Mouse (Mus musculus): Measurements from ENCODE around the gene Syde1. TPM values are rescaled to one million over a fixed set of nuclear protein-coding genes. Genes with fewer than 3 reads are reported as not detected.

The Syde1 gene
- polyA plus RNA-seq, 1 experiment from 2014 or later = 8.5 TPM

DNA sequence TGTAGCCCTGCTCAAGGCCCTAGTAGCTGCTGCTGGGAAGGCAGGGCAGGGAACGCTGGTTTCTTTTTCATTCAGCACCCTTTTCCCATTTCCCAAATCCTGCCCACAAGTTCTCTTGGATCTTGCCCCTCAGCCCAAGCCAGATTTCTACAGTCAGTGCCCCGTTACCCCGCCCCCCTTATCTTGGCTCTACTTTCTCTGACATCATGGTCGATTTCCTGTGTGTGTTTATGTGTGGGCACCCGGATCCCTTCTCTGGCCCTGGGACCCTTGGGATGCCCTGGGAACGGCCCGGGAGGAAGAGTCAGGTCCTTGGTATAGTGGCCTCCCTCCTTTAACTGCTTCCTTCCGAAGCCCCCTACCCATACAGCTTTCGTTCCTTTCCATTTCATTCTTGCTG lies 1.0 kb downstream of the Syde1 start:
- peaks cover 32% of the 10 kb centered on the region for H3K36me3 ChIP-seq (replicated peaks)
- peaks cover 16% of the 10 kb centered on the region for H3K4me1 ChIP-seq
- H3K4me2 ChIP-seq = peak overlapping the region; percentile 78
- peak overlapping the region; percentile 59 for H3K4me3 ChIP-seq (replicated peaks)
- H3K9me3 ChIP-seq = no peaks in the 10 kb centered on the region
- H3K27me3 ChIP-seq = 0 out of 2 replicates have a peak, but pooled peaks cover 4% of the 10 kb centered on the region
- no peak overlapping the region for H3K27ac ChIP-seq
- ATAC-seq (ENCODE audit: low FRiP score) = 0 out of 2 replicates have a peak, but pooled peaks have one; percentile 6
- peak overlapping the region; percentile 68; the same call in 1 of the 2 replicates for H3K9ac ChIP-seq
- 54% methylated on average over 9 of the region's 9 CpGs for WGBS

DNA sequence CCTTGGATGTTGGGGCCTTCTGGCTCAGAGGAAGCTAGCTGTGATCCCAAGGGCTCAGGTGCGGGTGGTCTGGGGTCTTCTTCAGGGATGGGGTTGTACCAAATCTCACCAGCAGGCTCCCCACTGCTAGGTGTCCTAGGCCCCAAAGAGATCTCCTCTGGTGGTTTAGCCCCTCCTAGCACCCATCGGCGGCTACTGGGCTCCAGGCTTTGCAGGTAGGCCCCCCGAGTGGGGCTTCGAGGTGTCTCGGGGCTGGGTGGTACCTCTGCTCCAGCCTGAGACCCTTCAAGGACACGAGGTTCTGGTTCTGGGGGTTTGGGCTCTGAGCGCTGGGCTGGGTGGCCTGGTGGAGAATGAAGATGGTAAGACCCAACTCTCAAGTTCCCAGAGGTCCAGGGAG lies 1.9 kb downstream of the Syde1 start:
- H3K4me3 ChIP-seq (replicated peaks) = no peak overlapping the region
- H3K36me3 ChIP-seq (replicated peaks) = peaks cover 41% of the 10 kb centered on the region
- H3K4me1 ChIP-seq = peaks cover 16% of the 10 kb centered on the region
- 0 out of 2 replicates have a peak, but pooled peaks cover 4% of the 10 kb centered on the region for H3K27me3 ChIP-seq
- H3K4me2 ChIP-seq = no peak overlapping the region
- H3K9me3 ChIP-seq = no peaks in the 10 kb centered on the region
- H3K9ac ChIP-seq = no peak overlapping the region
- H3K27ac ChIP-seq = no peak overlapping the region
- ATAC-seq (ENCODE audit: low FRiP score) = no peak
- WGBS = 90% methylated on average over 8 of the region's 8 CpGs

DNA sequence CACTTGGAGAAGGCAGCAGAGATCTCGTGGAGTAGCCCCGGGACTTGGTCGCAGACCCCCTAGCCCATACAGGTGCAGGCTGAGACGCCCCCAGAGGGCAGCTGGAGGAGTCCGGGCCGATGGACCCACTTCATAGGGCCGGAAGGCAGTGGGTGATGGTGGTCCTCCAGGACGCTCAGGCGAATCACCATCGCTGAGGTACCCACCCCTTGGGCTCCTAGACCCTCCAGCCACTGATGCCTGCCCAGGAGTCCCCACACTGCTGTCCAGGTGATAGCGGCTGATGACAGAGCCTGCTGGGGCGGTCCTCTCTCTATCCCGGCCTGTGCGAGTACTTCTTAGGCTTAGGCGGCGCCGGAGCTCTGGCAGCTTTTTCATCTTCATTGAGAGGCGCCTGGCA lies 2.5 kb downstream of the Syde1 start:
- no peak for ATAC-seq (ENCODE audit: low FRiP score)
- peaks cover 16% of the 10 kb centered on the region for H3K4me1 ChIP-seq
- H3K4me3 ChIP-seq (replicated peaks) = no peak overlapping the region
- 0 out of 2 replicates have a peak, but pooled peaks cover 4% of the 10 kb centered on the region for H3K27me3 ChIP-seq
- H3K36me3 ChIP-seq (replicated peaks) = peaks cover 47% of the 10 kb centered on the region
- H3K9ac ChIP-seq = no peak overlapping the region
- H3K4me2 ChIP-seq = no peak overlapping the region
- 95% methylated on average over 18 of the region's 18 CpGs for WGBS
- H3K27ac ChIP-seq = no peak overlapping the region
- no peaks in the 10 kb centered on the region for H3K9me3 ChIP-seq

DNA sequence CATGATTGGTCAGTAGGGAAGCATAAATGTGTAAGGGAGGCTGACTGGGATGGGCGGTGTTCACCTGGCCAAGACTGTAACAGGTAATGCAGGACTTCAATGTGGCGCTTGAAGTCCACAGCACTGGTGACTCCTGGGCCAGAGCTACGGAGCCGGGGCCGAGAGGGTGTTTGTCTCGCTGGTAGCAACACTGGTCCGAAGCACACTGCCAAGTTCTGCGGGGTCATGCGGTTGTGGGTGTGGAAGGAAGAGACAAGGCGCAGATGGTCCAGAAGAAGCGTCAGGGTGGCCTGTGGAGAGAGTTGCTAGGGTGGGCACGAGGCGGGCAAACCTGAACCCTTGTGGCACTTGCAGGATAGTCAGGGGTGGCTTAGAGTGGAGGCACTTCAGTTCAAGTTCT lies 5.7 kb downstream of the Syde1 start:
- Histone ChIP-seq H3K4me3 (replicated peaks) (no peak overlapping the region), H3K36me3 (replicated peaks) (peaks cover 65% of the 10 kb centered on the region), H3K9me3 (no peaks in the 10 kb centered on the region), H3K4me2 (no peak overlapping the region), H3K4me1 (peaks cover 8% of the 10 kb centered on the region), H3K27me3 (0 out of 2 replicates have a peak, but pooled peaks cover 2% of the 10 kb centered on the region), H3K27ac (no peak overlapping the region), H3K9ac (no peak overlapping the region)
- ATAC-seq (ENCODE audit: low FRiP score) = no peak
- WGBS = 95% methylated on average over 13 of the region's 13 CpGs

DNA sequence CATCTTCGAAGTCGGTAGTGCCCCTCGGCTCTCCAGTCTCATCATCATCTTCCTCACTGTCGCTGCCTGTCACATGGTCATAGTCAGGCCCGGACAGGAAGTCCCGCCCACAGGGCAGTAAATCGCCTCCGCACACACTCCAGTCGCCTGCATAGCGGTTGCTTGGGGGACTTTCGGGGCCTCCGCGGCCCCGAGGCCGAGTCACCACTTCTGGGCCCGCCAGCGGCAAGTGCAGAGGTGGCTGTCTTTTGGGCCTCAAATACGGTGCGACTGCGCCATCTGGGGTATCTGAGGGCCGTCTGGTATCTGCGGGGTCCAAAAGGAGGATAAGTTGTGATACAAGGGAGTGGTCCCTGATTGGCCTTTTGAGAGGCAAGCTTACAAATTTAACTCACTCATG lies 6.2 kb downstream of the Syde1 start:
- Histone ChIP-seq H3K9ac (no peak overlapping the region), H3K4me3 (replicated peaks) (no peak overlapping the region), H3K27ac (no peak overlapping the region), H3K9me3 (no peaks in the 10 kb centered on the region), H3K36me3 (replicated peaks) (peaks cover 69% of the 10 kb centered on the region), H3K27me3 (no peaks in the 10 kb centered on the region), H3K4me2 (no peak overlapping the region), H3K4me1 (peaks cover 4% of the 10 kb centered on the region)
- 88% methylated on average over 22 of the region's 22 CpGs for WGBS
- no peak for ATAC-seq (ENCODE audit: low FRiP score)

DNA sequence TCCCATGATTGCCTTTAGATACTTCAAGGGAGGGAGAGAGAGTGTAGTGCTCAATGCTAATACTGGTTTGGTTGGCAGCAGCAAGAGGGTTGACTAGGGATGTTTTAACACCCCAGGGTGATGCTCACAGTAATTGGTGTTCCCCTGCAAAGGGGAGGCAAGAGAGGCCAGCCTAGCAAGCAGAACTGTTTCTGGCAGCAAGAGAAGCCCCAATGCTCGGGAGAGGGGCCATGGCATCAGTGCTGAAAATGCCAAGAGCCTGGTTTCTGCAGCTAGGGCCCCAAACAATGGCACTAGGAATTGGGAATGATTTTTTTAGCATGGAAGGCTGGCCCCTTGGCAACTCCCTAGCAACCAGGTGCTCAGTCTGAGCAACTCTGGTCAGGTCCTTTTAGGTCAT lies 6.8 kb downstream of the Syde1 start:
- Histone ChIP-seq H3K9me3 (no peaks in the 10 kb centered on the region), H3K27me3 (no peaks in the 10 kb centered on the region), H3K4me1 (no peaks in the 10 kb centered on the region), H3K4me3 (replicated peaks) (no peak overlapping the region), H3K36me3 (replicated peaks) (peaks cover 72% of the 10 kb centered on the region), H3K4me2 (no peak overlapping the region), H3K9ac (no peak overlapping the region), H3K27ac (no peak overlapping the region)
- ATAC-seq (ENCODE audit: low FRiP score) = no peak
- 83% methylated on average over 1 of the region's 1 CpGs for WGBS

DNA sequence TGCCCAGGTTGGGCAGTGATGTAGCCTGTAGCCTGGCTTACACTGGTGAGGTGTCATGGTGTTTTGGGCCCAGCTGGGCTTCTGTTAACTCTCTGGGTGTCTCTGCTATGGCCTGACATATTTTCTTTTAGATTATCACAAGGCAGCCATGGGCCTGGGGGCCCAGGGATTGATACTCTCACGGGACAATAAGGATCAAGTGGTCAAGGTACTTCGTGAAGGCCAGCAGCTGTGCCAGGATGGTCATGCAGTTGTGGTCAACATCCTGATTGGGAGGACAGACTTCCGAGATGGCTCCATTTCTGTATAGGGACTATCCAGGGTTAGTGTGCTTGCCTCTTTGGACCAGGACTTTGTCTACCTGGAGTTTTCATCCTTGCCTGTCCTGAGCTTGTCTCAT lies 7.8 kb downstream of the Syde1 start:
- no peak for ATAC-seq (ENCODE audit: low FRiP score)
- Histone ChIP-seq H3K27me3 (no peaks in the 10 kb centered on the region), H3K4me1 (no peaks in the 10 kb centered on the region), H3K27ac (no peak overlapping the region), H3K4me3 (replicated peaks) (no peak overlapping the region), H3K9me3 (no peaks in the 10 kb centered on the region), H3K9ac (no peak overlapping the region), H3K4me2 (no peak overlapping the region), H3K36me3 (replicated peaks) (peaks cover 72% of the 10 kb centered on the region)
- WGBS = 88% methylated on average over 3 of the region's 3 CpGs

DNA sequence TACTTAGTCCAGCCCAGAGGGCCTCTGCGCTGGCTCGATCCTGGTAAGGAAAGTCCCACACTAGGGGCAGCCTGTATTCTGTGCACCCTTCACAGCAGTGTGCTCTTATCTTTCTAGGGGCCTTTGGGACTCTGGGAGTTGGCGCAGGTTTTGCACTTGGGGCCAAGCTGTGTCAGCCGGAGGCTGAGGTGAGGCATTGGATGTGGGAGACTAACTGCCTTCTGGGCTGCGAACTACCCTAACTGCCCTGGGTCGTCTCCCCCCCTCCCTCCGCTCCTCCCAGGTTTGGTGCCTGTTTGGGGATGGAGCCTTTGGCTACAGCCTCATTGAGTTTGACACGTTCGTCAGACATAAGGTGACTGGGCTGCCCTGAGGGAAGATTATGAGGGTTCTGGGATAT lies 8.4 kb downstream of the Syde1 start:
- ATAC-seq (ENCODE audit: low FRiP score) = no peak
- Histone ChIP-seq H3K36me3 (replicated peaks) (peaks cover 72% of the 10 kb centered on the region), H3K27ac (no peak overlapping the region), H3K4me3 (replicated peaks) (no peak overlapping the region), H3K9me3 (no peaks in the 10 kb centered on the region), H3K4me1 (no peaks in the 10 kb centered on the region), H3K27me3 (no peaks in the 10 kb centered on the region), H3K9ac (no peak overlapping the region), H3K4me2 (no peak overlapping the region)
- WGBS = 80% methylated on average over 9 of the region's 9 CpGs

DNA sequence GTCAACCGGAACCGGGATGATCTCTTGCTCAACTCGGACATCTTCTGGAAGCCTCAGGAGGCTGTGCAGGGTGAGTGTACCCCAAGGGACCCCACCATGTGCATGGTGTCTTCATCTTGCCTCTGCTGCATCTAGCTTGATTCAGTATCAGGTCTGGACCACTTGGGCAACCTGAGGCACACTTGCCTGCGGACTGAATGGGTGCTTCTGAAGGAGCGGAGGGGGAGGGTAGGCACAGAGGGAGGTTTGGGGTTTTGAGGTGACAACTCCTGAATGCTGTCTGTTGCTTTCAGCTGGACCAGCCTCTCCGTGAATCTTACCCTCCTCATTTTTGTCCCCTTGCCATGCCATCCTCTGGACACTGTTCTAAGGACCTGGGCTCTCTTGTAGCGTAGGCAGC lies 10.6 kb downstream of the Syde1 start:
- H3K4me1 ChIP-seq = no peaks in the 10 kb centered on the region
- no peaks in the 10 kb centered on the region for H3K9me3 ChIP-seq
- ATAC-seq (ENCODE audit: low FRiP score) = no peak
- no peak overlapping the region for H3K9ac ChIP-seq
- H3K4me2 ChIP-seq = no peak overlapping the region
- H3K36me3 ChIP-seq (replicated peaks) = peaks cover 67% of the 10 kb centered on the region
- no peak overlapping the region for H3K27ac ChIP-seq
- no peaks in the 10 kb centered on the region for H3K27me3 ChIP-seq
- 91% methylated on average over 7 of the region's 7 CpGs for WGBS
- H3K4me3 ChIP-seq (replicated peaks) = no peak overlapping the region

DNA sequence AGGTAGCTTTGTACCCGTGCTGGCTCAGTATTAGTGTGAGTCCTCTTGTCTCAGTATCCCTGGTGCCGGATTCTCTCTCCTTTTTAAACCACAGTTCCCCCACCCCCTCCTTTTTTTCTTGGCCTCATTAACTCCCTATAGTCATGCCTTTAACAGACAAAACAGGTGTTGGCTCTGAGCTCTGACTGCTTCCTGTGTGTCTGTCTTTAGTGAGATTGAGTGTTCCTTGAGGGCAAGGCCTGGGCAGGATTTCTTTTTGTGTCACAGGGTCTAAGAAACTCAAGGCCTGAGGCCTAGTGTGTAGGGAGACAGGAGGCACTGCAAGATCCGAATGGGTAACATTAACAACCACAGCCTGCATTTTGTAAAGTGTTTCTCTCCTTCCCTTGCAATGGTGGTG lies 13.6 kb downstream of the Syde1 start:
- Histone ChIP-seq H3K4me2 (no peak overlapping the region), H3K4me1 (peaks cover 8% of the 10 kb centered on the region), H3K27ac (no peak overlapping the region), H3K9me3 (no peaks in the 10 kb centered on the region), H3K27me3 (no peaks in the 10 kb centered on the region), H3K9ac (no peak overlapping the region), H3K4me3 (replicated peaks) (no peak overlapping the region), H3K36me3 (replicated peaks) (peaks cover 38% of the 10 kb centered on the region)
- ATAC-seq (ENCODE audit: low FRiP score) = no peak
- 68% methylated on average over 3 of the region's 3 CpGs for WGBS

DNA sequence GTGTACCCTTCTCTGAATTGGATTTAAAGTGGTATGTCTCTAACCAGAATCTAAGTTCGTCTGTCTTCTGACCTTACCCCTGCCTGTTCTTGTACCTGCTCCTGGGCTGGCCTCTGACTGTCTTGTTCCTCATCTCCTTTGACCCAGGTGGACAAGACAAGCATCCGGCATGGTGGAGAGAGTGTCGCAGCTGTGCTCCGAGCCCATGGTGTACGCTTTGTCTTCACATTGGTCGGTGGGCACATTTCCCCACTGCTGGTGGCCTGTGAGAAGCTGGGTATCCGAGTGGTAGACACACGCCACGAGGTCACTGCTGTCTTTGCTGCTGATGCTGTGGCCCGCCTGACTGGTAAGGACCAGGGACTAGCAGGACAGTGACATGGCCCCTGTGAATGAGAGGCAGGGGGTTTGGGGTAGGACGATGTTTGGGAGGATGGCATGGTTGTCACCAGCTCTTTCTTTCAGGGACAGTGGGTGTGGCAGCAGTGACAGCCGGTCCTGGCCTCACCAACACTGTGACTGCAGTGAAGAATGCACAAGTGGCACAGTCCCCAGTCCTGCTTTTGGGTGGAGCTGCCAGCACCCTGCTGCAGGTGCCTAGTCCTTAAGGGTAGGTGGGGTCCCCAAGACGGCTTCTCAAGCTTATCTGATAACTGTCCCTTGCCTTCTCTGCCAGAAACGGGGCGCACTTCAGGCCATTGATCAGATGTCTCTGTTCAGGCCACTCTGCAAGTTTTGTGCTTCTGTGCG lies 15.2 kb downstream of the Syde1 start:
- Histone ChIP-seq H3K36me3 (replicated peaks) (peaks cover 34% of the 10 kb centered on the region), H3K9me3 (no peaks in the 10 kb centered on the region), H3K4me2 (no peak overlapping the region), H3K27me3 (no peaks in the 10 kb centered on the region), H3K4me1 (peaks cover 8% of the 10 kb centered on the region), H3K4me3 (replicated peaks) (no peak overlapping the region), H3K9ac (no peak overlapping the region), H3K27ac (no peak overlapping the region)
- ATAC-seq (ENCODE audit: low FRiP score) = no peak
- WGBS = 90% methylated on average over 16 of the region's 16 CpGs

DNA sequence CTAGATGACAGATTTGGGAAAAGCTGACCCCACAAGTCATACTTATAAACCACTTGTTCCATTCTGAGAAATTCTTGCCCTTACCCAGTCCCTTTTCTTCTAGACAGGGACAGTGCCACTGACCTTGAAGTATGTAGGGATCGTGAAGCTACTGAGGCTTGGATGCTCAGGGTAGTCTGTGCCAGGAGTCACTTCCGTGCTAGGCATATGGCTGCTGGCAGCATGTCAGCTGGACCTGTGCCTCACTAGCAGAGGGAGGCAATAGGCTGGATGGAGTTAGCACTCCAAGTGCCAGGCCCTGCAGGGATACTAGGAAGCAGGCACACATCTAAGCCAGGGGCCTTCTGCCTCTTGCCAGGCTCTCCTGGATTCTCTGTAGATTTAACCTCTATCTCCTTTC lies 16.1 kb downstream of the Syde1 start:
- peak overlapping the region; percentile 57 for H3K4me3 ChIP-seq (replicated peaks)
- no peak for ATAC-seq (ENCODE audit: low FRiP score)
- no peak overlapping the region for H3K27ac ChIP-seq
- WGBS = 89% methylated on average over 2 of the region's 2 CpGs
- no peaks in the 10 kb centered on the region for H3K27me3 ChIP-seq
- peaks cover 27% of the 10 kb centered on the region for H3K36me3 ChIP-seq (replicated peaks)
- H3K9me3 ChIP-seq = no peaks in the 10 kb centered on the region
- H3K4me1 ChIP-seq = peaks cover 8% of the 10 kb centered on the region
- peak overlapping the region; percentile 62; the same call in 1 of the 2 replicates for H3K4me2 ChIP-seq
- no peak overlapping the region for H3K9ac ChIP-seq

DNA sequence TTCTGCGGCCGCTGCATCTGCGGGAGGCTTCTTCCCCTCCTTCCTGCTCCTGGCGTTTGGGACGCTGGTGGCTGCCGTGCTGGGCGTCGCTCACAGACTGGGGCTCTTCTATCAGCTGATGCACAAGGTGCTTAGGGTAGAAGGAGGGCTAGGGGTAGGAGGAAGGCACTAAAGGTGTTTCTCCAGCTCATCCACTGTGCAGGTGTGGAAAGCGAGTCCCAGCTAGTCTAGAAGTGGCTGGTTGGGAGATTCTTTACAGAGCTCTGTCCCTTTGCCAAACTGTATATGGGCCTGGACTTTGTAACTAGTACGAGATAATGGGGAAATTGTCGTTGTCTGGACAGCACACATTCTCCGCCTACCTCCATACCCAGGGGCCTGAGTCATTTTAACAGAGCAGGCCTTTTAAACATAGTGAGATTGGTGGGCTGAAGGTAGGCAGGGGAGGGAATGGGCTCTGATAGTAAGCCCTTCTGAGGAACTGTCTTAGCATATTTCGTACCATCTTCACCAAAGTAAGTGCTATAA lies 16.6 kb downstream of the Syde1 start:
- H3K4me2 ChIP-seq = peak overlapping the region; percentile 62
- H3K27ac ChIP-seq = no peak overlapping the region
- peak overlapping the region; percentile 54 for H3K9ac ChIP-seq
- H3K9me3 ChIP-seq = no peaks in the 10 kb centered on the region
- no peaks in the 10 kb centered on the region for H3K27me3 ChIP-seq
- ATAC-seq (ENCODE audit: low FRiP score) = peak; percentile 52
- peaks cover 24% of the 10 kb centered on the region for H3K36me3 ChIP-seq (replicated peaks)
- peak overlapping the region; percentile 57 for H3K4me3 ChIP-seq (replicated peaks)
- peaks cover 8% of the 10 kb centered on the region for H3K4me1 ChIP-seq
- WGBS = 17% methylated on average over 13 of the region's 13 CpGs
